Mouse (Mus musculus) megakaryocyte, adult 5-6 weeks (primary cell): ENCODE data around the gene Zhx3. TPM values are rescaled to one million over a fixed set of nuclear protein-coding genes. Genes with fewer than 3 reads are reported as not detected.

Source experiments
- ATAC-seq: 2 replicates; pipeline ENCODE4 v1.8.0; 2016; ENCODE audit warnings: mild to moderate bottlenecking, inconsistent platforms; ENCODE audit not compliant: poor library complexity, severe bottlenecking
- total RNA-seq, 2 experiments: library from RNA; stranded (forward) in 1 of 2; stranded (reverse) in 1 of 2; fragments of 153-499, 151-499 nt in 1 of 2; fragments of 221-1000, 200-1000 nt in 1 of 2; gene quantifications; 2 replicates each; pipeline versions ENCODE4 v1.2.3 to v1.2.4; 2015 to 2017

The Zhx3 gene
- total RNA-seq, 2 experiments from 2014 or later, result 2.8 to 2.9 TPM

GRCm38 (mm10) chr2:160806091-160806521, 66.7 kb downstream of the Zhx3 start:
- no peak for ATAC-seq

- no peak for ATAC-seq
These were observed 67.8 kb downstream of the Zhx3 start for GRCm38 (mm10) chr2:160804794-160805527.

DNA sequence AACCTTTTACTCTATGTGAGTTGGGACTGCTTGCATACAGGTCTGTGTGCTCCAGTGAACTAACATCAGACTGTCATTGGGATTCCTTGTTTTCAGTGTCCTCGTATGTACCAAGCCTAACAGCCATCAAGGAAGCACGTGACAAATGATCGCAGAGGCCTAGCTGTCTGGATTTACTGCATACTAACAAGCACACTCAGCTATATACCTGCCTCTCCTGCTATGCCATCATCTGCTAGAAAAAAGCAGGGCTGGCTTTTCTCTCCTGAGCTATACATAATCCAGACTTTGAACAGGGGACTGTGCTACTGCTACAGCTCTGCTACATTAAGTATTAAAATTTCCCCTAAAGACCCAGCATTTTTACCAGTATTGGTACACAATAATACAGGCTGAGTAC, 70.5 kb downstream of the Zhx3 start:
- ATAC-seq, result no peak

GRCm38 (mm10) chr2:160800967-160801366, 71.8 kb downstream of the Zhx3 start:
- ATAC-seq, result no peak

GRCm38 (mm10) chr2:160798206-160798605, 74.6 kb downstream of the Zhx3 start:
- no peak for ATAC-seq

DNA sequence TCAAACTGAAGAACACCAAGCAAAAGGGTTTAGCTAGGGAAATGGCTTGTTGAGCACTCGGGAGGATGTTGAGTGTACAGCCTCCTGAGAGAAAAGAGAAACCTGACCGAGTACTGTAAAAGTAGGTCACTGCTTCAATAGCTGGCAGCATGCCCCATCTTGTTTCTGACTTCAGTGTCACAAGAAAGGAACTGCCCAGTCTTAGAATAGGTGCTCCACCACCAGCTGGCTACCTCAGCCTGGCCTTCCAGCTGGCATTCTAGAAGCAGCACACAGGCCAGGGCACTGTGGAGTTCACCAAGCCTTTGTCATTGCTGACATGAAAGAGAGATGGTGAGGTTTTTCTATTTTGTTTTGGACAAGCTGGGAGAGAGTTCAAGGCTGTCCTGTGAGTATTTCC, 75.8 kb downstream of the Zhx3 start:
- no peak for ATAC-seq

GRCm38 (mm10) chr2:160793117-160793516, 79.7 kb downstream of the Zhx3 start:
- peak; percentile 35; the same call in 1 of the 2 replicates for ATAC-seq

GRCm38 (mm10) chr2:160789741-160790140, 83.1 kb downstream of the Zhx3 start:
- no peak for ATAC-seq

DNA sequence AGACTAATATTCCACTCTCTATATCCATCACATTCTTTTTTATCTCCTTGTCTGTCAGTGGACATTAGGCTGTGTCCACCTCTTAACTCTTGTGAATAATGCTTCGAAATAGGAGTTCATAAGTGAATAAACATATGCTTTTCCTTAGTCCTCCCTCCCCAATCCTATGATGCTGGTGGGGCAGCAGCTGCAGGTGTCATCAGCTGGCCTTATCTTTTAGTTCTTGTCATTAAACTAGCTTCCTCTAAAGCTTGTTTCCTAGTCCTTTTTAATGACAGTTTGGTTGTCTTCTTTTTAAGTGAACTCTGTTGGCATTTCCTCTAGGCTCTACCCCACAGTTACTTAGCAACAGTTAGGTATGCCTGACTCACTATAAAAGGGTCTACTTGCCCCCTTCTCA, 83.8 kb downstream of the Zhx3 start:
- ATAC-seq, result no peak

- ATAC-seq, result no peak
These were observed 86.5 kb downstream of the Zhx3 start for GRCm38 (mm10) chr2:160786333-160786732.

- ATAC-seq, result no peak
These were observed 92.0 kb downstream of the Zhx3 start for GRCm38 (mm10) chr2:160780834-160781219.

DNA sequence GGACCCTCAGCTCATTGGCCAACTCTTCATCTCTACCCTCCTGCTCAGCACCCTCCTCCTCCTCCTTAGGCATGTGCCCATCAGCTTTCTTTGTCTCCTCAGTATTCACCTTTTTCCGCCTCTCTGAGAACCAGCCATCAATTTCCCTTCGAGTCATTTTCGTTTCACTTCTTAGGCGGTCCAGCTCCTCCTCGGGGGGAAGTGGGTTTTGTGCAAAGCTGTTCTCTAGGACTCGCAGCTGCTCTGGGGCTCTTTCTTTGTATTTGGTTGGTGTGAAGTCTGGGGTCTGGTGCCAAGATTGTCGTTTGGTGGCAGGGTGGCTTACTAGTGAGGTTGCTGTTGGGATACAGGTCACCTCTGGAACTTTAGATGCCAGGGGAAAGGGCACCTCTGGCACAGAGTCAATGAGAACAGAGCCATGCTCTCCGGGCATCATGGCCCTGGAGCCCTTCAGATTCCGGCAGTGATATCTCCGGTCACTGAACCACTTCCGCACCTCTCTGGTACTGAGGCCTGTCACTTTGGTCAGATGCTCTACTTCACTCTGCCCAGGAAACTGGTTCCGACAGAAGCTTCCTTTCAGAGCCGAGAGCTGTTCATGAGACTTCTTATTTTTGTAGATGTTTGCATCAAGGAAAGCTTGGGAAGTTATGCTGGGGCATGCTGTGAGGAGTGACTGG, 92.5 kb downstream of the Zhx3 start:
- ATAC-seq, result peak; percentile 46

- no peak for ATAC-seq
These were observed 94.8 kb downstream of the Zhx3 start for GRCm38 (mm10) chr2:160778034-160778433.

GRCm38 (mm10) chr2:160771325-160772276, 101.2 kb downstream of the Zhx3 start:
- ATAC-seq, result no peak

- ATAC-seq, result no peak
These were observed 101.9 kb downstream of the Zhx3 start for GRCm38 (mm10) chr2:160770871-160771270.

GRCm38 (mm10) chr2:160770409-160770808, 102.4 kb downstream of the Zhx3 start:
- ATAC-seq, result no peak

- no peak for ATAC-seq
These were observed 103.8 kb downstream of the Zhx3 start for GRCm38 (mm10) chr2:160768997-160769396.

- no peak for ATAC-seq
These were observed 104.6 kb downstream of the Zhx3 start for GRCm38 (mm10) chr2:160768097-160768695.

DNA sequence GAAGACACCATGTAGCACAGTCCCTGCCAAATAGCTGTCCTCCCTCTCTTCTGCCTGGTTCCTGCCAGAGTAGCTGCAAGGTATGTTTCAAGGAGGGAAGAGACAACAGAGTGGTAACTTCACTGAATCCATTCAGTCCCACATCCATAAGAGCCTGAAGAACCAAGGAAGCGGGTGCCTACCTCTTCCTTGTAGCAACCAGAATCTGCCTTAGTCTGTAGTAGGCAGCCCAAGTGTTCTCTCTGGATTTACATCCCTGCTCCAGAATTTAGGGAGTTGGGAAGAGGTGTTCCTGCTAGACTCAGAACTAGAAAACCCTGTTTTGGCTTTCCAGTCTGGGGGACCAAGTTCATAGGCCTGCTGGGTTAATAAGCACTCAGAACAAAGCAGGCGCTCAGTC, 105.6 kb downstream of the Zhx3 start:
- no peak for ATAC-seq

GRCm38 (mm10) chr2:160766371-160766771, 106.4 kb downstream of the Zhx3 start:
- ATAC-seq, result no peak

DNA sequence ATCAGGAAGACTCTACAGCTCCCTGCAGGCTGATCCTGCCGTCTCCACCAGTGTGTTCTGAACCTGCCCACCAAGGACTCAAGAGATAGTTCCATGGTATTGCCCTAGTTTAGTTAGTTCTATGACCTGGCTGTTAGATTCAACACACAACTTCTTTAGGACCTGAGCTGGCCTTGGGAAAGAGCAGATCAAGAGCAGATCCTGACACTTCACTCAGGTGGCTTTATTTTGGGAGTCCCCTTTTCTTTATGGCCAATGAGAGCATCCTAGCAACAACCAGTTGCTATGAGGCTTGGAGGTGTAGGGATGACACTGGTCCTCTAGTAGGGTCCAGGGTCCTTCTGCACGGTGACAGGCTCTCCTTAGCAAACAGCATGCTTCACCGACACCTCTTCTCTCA, 107.7 kb downstream of the Zhx3 start:
- no peak for ATAC-seq
